Mouse (Mus musculus) liver (tissue): Measurements from ENCODE around the gene Olfr1032.
"Not testable (repeated sequence)": the region's sequence is repeated elsewhere in the genome, so short reads cannot be mapped to it uniquely, and the experiment has no call there.

ENCODE experiments used
- DNase-seq: peaks from one replicate; pipeline ENCODE4 v3.0.0-alpha.2; 2020; ENCODE audit warnings: mixed read lengths

Olfr1032 gene

DNA sequence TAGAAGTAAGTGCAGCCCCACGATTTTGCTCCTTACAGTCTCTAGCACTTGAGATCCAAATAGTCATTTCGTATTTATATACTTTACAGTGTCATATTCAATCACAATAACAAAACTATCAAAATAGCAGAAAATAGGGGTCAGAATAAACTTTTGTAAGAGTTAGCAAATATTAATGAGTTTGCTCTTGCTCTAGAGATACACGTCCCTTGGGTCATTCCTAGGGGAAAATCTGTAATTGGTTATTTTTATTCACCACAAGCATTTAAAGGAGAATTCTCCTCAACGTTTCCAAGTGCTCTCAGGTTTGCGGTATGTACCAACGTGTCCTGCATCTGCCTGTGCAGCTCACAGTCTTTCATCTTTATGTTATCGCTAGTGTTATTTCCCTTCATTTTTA is at the start of gene Olfr1032:
Gene Olfr1032 (plus strand): TSS at position 301 of the 400 bp plus-strand sequence.
- no peak for DNase-seq

- DNase-seq, result no peak
Measured at GRCm38 (mm10) chr2:85973595-85973994, 31.7 kb upstream of the Olfr1032 start, which contains the start of gene Olfr1029. TSS of gene Olfr1029 (plus strand) at chr2:85973895.

DNA sequence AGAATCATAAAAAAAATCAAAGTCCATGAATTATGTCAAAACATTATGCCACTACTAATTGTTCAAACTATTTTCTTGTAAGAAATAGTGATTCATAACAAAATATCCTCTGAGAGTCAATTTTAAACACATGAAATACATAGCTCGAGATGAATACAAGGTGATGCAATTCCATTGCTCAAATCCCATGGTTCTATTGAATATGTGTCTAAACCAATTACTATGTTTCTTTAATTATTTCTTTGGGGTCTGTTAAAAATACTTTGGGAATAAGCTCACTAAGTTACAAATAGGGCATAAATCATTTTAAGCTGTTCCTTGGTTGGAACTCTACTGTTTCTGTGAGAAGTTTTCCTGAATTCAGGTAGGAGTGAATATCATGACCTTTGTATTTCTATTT is 26.4 kb upstream of the Olfr1032 start, which contains the start of gene Olfr1030:
Gene Olfr1030 (plus strand): TSS at position 301 of the 400 bp plus-strand sequence.
- no peak for DNase-seq

- no peak for DNase-seq
Measured at GRCm38 (mm10) chr2:85990004-85990403, 15.3 kb upstream of the Olfr1032 start, which contains the start of gene Olfr1031. TSS of gene Olfr1031 (plus strand) at chr2:85990304.

DNA sequence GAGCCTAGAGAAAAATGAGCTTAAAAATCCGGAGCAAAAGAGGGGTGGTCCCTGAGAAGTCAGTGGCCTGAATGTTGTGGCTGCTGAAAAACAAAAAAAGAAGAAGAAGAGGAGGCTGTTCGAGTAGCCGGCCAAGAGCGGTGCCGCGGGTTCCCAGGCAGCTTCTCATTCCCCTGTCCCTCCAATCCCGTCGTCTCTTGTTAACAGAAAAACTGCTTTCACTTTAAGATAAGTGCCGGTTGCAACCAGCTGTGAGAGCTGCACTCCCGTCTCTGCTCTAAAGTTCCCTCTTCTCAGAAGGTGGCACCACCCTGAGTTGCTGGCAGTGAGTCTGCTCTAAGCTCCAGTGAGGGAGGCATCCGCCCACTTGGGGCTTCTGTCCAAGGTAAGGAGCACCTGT is 15.1 kb downstream of the Olfr1032 start, which contains the start of gene Olfr1033:
Gene Olfr1033 (plus strand): TSS at position 228 of the 400 bp plus-strand sequence.
- DNase-seq, result peak; percentile 8

DNA sequence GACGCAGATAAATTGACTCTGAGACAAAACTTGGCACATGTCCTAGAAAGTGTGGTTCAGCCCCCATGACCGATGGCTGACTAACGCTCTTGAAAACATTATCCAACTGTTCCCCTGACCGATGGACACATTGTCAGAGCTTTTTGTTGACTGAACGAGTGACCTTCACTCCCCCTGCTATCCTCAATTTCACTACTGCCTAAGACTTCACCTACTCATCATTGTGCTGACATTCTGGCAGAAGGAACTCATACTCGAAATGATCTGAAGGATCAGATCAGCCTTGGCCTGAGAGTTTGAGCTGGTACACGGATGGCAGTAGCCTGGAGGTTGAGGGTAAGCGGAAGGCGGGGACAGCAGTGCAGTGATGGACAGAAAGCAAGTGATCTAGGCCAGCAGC is 16.2 kb downstream of the Olfr1032 start:
- DNase-seq, result not testable (repeated sequence)

DNA sequence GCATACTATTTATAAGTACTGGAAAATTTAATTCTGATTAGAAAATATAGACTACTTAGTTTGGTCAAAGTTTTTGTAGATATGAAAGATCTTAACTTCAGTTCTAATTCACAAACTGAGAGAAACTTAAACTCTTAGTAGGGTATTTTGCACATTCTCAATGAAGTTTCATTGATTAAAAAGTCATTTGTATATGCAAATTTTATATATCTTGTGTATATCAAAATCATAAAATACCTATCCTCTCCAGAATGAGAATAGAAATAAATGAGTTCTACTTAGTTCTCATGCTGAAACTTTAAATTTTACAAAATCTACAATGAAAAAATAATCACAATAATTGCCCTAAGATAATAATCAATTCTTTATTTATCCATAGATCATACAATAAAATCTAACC is 40.2 kb downstream of the Olfr1032 start, which contains the start of gene Olfr1034:
Gene Olfr1034 (plus strand): TSS at position 301 of the 400 bp plus-strand sequence.
- no peak for DNase-seq

DNA sequence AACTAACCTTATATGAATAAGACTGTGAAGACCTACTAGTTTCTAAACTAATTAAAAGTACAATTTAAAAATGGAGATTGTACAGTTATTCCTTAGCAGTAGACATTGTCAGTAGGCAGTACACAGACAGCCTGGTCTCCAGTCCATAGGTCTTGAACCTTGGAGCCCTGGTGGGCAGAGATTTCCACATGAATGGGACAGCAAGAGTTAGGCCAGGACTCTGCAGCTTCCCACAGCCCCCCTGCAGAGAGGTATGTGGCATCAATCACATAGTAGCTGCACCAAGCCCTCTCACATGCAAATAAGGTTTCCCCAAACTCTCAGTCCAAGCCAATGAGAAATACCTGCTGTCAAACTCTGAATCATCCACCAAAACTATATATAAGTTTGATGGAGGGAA is 45.4 kb downstream of the Olfr1032 start:
- not testable (repeated sequence) for DNase-seq
